Mouse (Mus musculus) left cerebral cortex, adult 2 months (tissue): ENCODE measurements around the gene Srxn1. TPM values are rescaled to one million over a fixed set of nuclear protein-coding genes. Genes with fewer than 3 reads are reported as not detected.
A peak's percentile ranks its signal among the peaks of the same experiment; 100 is the strongest.

Source experiments
- DNase-seq, 2 experiments: peaks; one replicate each; pipeline ENCODE4 v3.0.0; 2021 to 2022; ENCODE audit warnings: low spot score in 2 of 2, mixed read lengths in 1 of 2; ENCODE audit errors: extremely low spot score in 1 of 2
- H3K27ac ChIP-seq: fragments of 200-600 bp; 2 replicates; pipeline ENCODE4 v1.8.1; 2022
- H3K4me3 ChIP-seq: fragments of 200-600 bp; 2 replicates; pipeline ENCODE4 v1.8.1; 2022
- CTCF ChIP-seq: fragments of 200-600 bp; IDR thresholded peaks from 2 replicates; pipeline ENCODE4 v1.8.1; 2022; ENCODE audit warnings: antibody characterized with exemption, mild to moderate bottlenecking, moderate library complexity
- intact Hi-C: fragments of 180-260 bp; cut with DNase I; formaldehyde crosslinking; loops from one replicate; pipeline ENCODE4 v1.15.1; 2025
- total RNA-seq, 2 experiments: library from RNA; stranded (reverse); gene quantifications; 2 replicates each; pipeline ENCODE4 v1.2.3; 2021

The Srxn1 gene
- total RNA-seq, 2 experiments from 2014 or later: 98.3 to 114 TPM

DNA sequence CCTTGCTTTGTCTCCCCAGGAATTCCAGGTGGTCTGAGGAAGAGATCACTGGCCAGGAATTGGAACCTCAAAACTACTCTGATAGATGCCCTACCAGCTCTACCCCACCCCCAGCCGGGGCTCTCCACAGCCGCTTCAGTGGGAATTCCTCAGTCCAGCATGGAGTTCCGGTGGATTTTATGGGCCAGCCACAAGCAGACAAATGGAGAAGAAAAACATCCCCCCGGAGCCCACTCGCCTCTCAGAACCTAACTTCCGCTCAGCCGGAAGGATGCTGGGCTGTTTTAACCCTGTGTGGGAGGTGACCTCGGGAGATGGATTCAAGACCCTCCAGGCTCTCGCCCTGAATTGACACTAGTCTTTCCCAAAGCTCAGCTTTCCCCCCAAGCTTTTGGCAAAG, 26.7 kb downstream of the Srxn1 start:
- no peak for TF ChIP-seq CTCF
- H3K4me3 ChIP-seq: no peak overlapping the region
- intact Hi-C loops: no loop called here
- no peak overlapping the region for H3K27ac ChIP-seq
- no peak for DNase-seq

DNA sequence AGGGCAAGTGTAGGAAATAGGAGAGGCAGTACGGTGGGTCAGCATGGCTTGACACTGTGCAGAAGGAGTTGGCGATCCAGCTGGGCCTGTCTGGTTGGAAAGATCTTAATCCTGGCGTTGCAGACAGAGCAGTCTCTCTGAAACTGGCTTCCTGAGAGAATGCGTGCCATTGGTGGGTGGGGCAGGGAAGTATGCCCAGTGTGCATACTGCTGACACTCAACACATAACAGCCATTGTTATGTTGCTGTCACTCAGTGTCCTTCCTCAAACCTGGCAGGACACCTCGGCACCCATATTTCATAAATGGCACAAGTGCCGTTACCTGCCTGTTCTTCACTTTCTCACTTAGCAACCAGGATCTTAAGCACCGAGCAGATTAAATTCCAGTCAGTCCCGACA, 27.4 kb downstream of the Srxn1 start:
- no peak for TF ChIP-seq CTCF
- H3K4me3 ChIP-seq: no peak overlapping the region
- H3K27ac ChIP-seq: no peak overlapping the region
- no peak for DNase-seq
- intact Hi-C loops: no loop called here

DNA sequence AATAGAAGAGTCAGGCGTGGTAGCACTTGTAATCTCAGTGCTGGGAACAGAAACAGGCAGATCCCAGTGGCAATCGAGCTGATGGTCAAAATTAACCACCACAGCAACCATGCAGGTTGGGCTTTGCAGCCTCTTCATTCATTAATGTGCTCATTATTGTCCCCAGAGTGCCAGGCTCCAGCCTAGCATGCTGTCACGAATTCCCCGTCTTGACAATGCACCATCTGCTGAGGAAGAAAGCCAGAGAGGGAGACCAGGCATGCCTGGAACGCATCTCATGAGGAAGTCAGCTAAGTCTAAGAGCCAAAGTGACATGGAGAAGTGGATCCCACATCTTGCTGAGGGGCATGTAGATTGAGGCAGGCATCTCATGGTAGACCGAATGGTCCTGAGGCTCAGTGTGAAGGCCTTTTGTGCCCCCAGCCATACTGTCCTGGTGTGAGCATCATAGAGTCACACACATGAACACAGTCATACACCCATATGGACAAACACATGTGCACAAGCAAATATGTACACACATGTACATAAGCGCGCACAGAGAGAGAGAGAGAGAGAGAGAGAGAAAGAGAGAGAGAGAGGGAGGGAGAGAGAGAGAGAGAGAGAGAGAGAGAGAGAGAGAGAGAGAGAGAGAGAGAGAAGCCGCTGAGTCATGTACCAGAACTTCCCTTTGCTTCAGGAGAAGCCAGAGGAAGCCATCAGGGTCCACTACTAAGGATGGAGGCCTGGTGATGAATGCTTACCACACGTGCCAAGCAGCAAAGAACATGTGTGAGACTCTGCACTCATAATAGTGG, 34.1 kb downstream of the Srxn1 start:
- no peak for TF ChIP-seq CTCF
- Histone ChIP-seq H3K4me3 (no peak overlapping the region), H3K27ac (no peak overlapping the region)
- no peak for DNase-seq
- intact Hi-C loops: no loop called here

DNA sequence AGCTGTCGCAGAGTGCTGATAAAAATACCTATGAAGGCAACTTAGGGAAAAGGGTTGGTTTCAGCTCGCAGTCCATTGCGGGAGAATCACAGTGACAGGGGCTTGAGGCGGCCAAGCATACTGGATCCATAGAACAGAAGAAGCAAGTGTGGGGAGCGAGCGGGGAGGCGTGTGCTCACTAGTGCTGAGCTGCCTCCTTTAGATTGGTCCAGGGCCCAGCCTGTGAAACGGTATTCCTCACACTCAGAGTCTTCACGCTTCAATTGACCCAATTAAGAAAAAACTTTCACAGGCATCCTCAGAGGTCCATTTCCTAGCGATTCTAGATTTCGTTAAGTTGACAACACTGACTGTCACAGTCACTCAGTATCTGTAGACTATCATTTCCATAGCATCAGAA, 35.6 kb downstream of the Srxn1 start:
- Histone ChIP-seq H3K4me3 (no peak overlapping the region), H3K27ac (no peak overlapping the region)
- intact Hi-C loops: no loop called here
- no peak for TF ChIP-seq CTCF
- no peak for DNase-seq

DNA sequence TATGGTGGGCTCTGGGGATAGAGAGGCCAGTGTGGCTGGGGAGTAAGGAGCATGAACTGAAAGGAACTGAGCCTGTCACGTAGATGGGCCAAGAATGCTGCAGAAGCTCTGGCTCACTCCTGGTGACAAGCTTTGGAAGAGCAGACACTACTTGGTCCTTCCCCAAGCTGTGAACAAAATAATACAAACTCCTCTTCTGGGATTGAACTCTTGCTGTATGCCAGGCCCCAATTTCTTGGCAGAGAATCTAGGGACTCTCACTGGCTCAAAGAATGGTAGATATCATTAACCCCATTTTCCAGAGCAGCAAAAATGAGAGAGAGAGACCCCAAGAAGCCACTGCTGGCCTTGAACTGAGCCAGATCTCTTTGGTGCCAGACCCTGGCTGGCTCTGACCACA, 36.2 kb downstream of the Srxn1 start:
- intact Hi-C loops: no loop called here
- H3K4me3 ChIP-seq: no peak overlapping the region
- no peak for DNase-seq

DNA sequence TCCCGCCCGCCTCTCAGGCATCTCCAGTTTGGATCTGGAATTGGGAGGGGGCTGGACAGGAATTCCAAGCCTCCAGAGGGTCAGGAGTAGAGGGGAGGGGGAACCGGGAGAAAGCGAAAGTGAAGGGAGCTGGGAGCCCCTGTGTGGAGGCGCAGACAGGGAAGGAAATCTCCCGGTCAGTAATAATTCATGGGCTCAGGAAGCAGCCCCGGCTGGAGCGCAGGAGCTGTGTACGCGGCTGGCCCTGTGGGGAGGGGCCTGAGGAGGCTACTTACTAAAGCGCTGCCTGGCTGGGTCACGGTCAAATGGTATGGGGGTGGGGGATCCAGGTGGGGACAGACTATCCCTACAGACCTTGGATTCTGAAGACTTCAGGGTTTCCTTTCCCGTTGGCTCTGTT, 36.7 kb downstream of the Srxn1 start:
- H3K4me3 ChIP-seq: 0 out of 2 replicates have a peak overlapping the region, but pooled peaks have one; percentile 16
- intact Hi-C loops: no loop called here
- TF ChIP-seq CTCF: no peak
- DNase-seq: no peak
- no peak overlapping the region for H3K27ac ChIP-seq

More for the DNA sequence above, 36.2 kb downstream of the Srxn1 start:
- H3K27ac ChIP-seq: no peak overlapping the region
- TF ChIP-seq CTCF: no peak

DNA sequence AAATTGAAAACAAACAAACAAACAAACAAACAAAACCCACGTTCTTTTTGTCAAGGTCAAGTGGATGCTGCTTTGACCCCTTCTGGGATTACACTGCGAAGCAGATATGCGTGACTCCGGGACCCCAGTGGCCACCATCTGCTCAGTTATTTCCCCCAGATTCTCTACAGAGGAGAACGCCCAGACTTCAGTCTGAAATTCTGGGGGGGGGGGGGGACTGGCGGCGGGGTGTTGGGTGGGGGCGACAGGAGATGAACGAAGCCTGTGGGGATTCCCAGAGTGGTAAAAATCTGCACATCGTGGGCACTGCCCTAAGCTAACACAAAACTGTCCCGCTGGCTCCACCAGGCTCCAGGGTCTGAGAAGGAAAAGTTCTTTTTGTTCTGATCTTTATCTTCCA, 37.3 kb downstream of the Srxn1 start:
- Histone ChIP-seq H3K4me3 (no peak overlapping the region), H3K27ac (no peak overlapping the region)
- DNase-seq: no peak
- no peak for TF ChIP-seq CTCF
- intact Hi-C loops: no loop called here

DNA sequence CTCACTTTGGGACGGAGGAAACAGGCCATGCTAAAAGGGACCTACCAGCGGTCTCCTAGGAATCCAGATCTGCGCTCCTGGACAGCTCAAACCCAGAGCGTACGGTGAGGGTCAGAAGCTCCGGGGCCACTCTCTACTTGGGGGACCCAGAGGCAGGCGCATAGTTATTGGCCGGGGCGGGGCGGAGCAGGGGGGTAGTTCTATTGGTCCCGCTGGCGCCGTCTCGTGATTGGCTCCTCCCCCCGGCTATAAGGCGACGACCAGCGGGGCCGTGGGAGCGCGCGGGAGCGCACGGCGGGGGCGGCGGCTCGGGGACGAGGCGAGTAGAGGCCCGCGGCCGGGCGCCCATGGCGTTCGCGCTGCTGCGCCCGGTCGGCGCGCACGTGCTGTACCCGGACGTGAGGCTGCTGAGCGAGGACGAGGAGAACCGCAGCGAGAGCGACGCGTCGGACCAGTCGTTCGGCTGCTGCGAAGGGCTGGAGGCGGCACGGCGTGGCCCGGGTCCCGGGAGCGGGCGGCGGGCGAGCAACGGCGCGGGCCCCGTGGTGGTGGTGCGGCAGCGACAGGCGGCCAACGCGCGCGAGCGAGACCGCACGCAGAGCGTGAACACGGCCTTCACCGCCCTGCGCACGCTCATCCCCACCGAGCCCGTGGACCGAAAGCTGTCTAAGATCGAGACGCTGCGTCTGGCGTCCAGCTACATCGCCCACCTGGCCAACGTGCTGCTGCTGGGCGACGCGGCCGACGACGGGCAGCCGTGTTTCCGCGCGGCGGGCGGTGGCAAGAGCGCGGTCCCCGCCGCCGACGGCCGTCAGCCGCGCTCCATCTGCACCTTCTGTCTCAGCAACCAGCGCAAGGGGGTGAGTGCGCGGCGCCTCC, 38.2 kb downstream of the Srxn1 start, which contains the start of gene Tcf15:
TSS of gene Tcf15 (plus strand) at position 283 of the 879 bp plus-strand sequence.
- intact Hi-C loops: no loop called here
- Histone ChIP-seq H3K4me3 (peak within 1 kb of the TSS; percentile 45), H3K27ac (no peak within 1 kb of the TSS)
- no peak for TF ChIP-seq CTCF
- DNase-seq: no peak

DNA sequence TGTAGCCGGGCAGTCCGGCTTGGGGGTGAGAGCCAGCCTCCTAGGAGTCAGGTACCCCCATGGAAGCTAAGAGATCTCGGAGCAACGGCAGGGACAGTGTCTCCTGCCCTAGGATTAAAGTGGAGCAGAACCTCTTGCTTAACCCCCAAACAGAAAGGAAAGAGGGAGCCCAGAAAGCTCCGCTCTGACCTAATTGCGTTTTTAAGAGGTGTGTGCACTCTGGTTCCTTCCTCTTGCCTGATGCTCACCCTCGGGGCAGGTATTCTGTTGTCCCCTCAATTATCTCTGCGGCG, 38.8 kb downstream of the Srxn1 start:
- H3K4me3 ChIP-seq: peak overlapping the region; percentile 45
- intact Hi-C loops: no loop called here
- DNase-seq: no peak
- no peak for TF ChIP-seq CTCF
- H3K27ac ChIP-seq: no peak overlapping the region

DNA sequence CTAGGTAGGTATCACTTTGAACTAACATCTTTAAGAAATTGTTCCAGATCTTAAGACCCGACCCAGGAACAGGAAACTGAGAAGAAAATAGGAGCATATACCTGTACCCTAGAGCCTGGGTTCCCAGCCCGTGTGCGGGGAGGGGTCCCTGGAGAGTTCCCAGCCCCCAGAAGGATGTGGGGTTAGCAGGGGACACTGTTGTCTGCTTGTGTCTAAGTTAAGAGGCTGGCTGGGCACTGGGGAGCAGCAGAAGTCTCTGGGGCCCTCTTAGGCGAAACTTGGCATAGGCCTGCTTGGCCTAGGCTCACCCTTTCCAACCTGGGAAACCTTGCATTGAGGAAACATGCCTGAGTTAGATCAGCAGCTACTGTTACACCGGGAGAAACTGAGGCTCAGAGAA, 39.2 kb downstream of the Srxn1 start:
- intact Hi-C loops: no loop called here
- Histone ChIP-seq H3K27ac (no peak overlapping the region), H3K4me3 (no peak overlapping the region)
- DNase-seq: no peak
- TF ChIP-seq CTCF: no peak

DNA sequence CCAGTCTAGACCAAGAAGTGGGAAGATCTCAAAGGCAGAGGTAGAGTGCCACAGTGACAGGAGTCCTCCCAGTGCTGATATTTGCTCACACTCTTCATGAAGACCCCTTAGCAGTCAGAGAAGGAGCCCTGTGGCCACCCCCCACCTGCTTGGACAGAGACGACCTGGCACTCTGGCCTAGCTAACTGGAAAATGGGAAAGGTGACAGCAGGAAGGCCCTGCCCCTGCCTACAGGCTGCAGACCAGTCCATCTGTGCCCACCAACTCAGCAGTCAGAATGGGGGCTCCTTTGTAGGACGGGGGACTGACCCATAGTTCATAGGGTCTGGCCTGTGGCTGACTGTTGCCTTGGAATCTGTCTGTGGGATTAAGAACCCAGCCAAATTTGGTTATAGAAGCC, 40.4 kb downstream of the Srxn1 start:
- no peak for DNase-seq
- TF ChIP-seq CTCF: no peak
- Histone ChIP-seq H3K4me3 (no peak overlapping the region), H3K27ac (no peak overlapping the region)
- intact Hi-C loops: no loop called here

DNA sequence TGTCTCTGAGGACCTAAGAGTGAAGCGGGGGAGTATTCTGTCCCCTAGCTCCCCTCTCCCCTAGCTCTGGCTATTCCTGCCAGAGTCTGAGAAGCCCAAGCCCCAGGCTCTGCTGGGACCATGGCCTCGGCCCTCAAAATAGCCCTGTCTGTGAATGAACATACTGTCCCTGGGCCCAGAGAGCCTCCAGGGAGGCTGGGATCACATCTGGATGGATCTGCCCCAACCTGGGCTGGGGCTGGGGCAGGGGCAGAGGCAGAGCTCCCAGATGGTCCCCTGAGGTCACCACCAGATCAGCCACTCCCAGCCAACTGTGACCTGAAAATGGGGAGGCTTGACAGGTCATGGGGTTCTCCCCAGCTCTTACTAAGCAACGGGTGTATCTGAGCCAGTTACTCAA, 41.8 kb downstream of the Srxn1 start:
- intact Hi-C loops: no loop called here
- Histone ChIP-seq H3K27ac (no peak overlapping the region), H3K4me3 (no peak overlapping the region)
- TF ChIP-seq CTCF: no peak
- DNase-seq: no peak
